Mouse (Mus musculus): Measurements from ENCODE around the gene Tmem54. TPM values are rescaled to one million over a fixed set of nuclear protein-coding genes. Genes with fewer than 3 reads are reported as not detected.

Tmem54 gene
- polyA plus RNA-seq, 1 experiment from 2014 or later, result not detected

GRCm38 (mm10) chr4:129067638-129068415 lies 37.5 kb upstream of the Tmem54 start:
- no peak for TF ChIP-seq CTCF (IDR thresholded peaks at IDR 0.05)
- in situ Hi-C loops (cut with MboI; ENCODE audit: low pct_unique_long_range_greater_than_20kb), result no loop called here
- CTCF ChIA-PET, result interaction anchor here (1.0 kb wide), 1 partner anchor 22 kb away, joined by 3 read pairs; no protein-coding TSS in a partner anchor
- ATAC-seq, result no peak
- POLR2A ChIA-PET, result interaction anchor here (1.0 to 1.1 kb wide), 2 partner anchors 9 to 91 kb away, joined by 3 to 4 read pairs; partner anchors contain the start of gene Rnf19b
- DNase-seq (ENCODE audit: low read depth, low spot score), result no peak
- H3K27me3 ChIP-seq, result no peaks in the 10 kb centered on the region

- CTCF ChIA-PET, result no interaction called here
- in situ Hi-C loops (cut with MboI; ENCODE audit: low pct_unique_long_range_greater_than_20kb), result no loop called here
These were observed 36.5 kb upstream of the Tmem54 start for GRCm38 (mm10) chr4:129068848-129069247.

GRCm38 (mm10) chr4:129079126-129079525 lies 26.2 kb upstream of the Tmem54 start:
- in situ Hi-C loops (cut with MboI; ENCODE audit: low pct_unique_long_range_greater_than_20kb), result no loop called here
- no peak for ATAC-seq
- no peak for DNase-seq (ENCODE audit: low read depth, low spot score)
- no peak for TF ChIP-seq CTCF (IDR thresholded peaks at IDR 0.05)
- ChIA-PET POLR2A (no interaction called here), CTCF (no interaction called here)
- H3K27me3 ChIP-seq, result no peaks in the 10 kb centered on the region

More at GRCm38 (mm10) chr4:129068848-129069247, 36.5 kb upstream of the Tmem54 start:
- POLR2A ChIA-PET, result interaction anchor here (1.1 kb wide), 1 partner anchor 10 kb away, joined by 3 read pairs; the partner anchor contains the start of gene Rnf19b
- DNase-seq (ENCODE audit: low read depth, low spot score) (no peak), ATAC-seq (no peak)
- H3K27me3 ChIP-seq, result no peaks in the 10 kb centered on the region
- TF ChIP-seq CTCF (IDR thresholded peaks at IDR 0.05), result no peak

- CTCF ChIA-PET, result interaction anchor here (1.1 kb wide), 1 partner anchor 18 kb away, joined by 3 read pairs; no protein-coding TSS in a partner anchor
- in situ Hi-C loops (cut with MboI; ENCODE audit: low pct_unique_long_range_greater_than_20kb), result no loop called here
- no peaks in the 10 kb centered on the region for H3K27me3 ChIP-seq
- POLR2A ChIA-PET, result no interaction called here
- TF ChIP-seq CTCF (IDR thresholded peaks at IDR 0.05), result no peak
- ATAC-seq, result no peak
- DNase-seq (ENCODE audit: low read depth, low spot score), result no peak
These were observed 24.3 kb upstream of the Tmem54 start for GRCm38 (mm10) chr4:129081041-129081440.

GRCm38 (mm10) chr4:129081512-129081911 lies 23.8 kb upstream of the Tmem54 start:
- no peak for TF ChIP-seq CTCF (IDR thresholded peaks at IDR 0.05)
- in situ Hi-C loops (cut with MboI; ENCODE audit: low pct_unique_long_range_greater_than_20kb), result no loop called here
- no peaks in the 10 kb centered on the region for H3K27me3 ChIP-seq
- ChIA-PET POLR2A (no interaction called here), CTCF (interaction anchor here (1.1 to 1.4 kb wide), 2 partner anchors 19 to 62 kb away, joined by 3 to 4 read pairs; no protein-coding TSS in a partner anchor)
- DNase-seq (ENCODE audit: low read depth, low spot score) (peak; percentile 57), ATAC-seq (peak; percentile 71)

GRCm38 (mm10) chr4:129081939-129082338 lies 23.4 kb upstream of the Tmem54 start:
- no peak for TF ChIP-seq CTCF (IDR thresholded peaks at IDR 0.05)
- CTCF ChIA-PET, result interaction anchor here (1.1 to 2.1 kb wide), 3 partner anchors 19 to 125 kb away, joined by 3 to 11 read pairs (median 4); no protein-coding TSS in a partner anchor
- POLR2A ChIA-PET, result no interaction called here
- in situ Hi-C loops (cut with MboI; ENCODE audit: low pct_unique_long_range_greater_than_20kb), result no loop called here
- DNase-seq (ENCODE audit: low read depth, low spot score) (no peak), ATAC-seq (no peak)
- no peaks in the 10 kb centered on the region for H3K27me3 ChIP-seq

- peak; percentile 88 for TF ChIP-seq CTCF (IDR thresholded peaks at IDR 0.05)
- H3K27me3 ChIP-seq, result no peaks in the 10 kb centered on the region
- in situ Hi-C loops (cut with MboI; ENCODE audit: low pct_unique_long_range_greater_than_20kb), result no loop called here
- ChIA-PET CTCF (interaction anchor here (0.7 to 2.1 kb wide), 12 partner anchors 63 to 129 kb away, joined by 3 to 11 read pairs (median 4); no protein-coding TSS in a partner anchor), POLR2A (interaction anchor here (1.0 kb wide), 2 partner anchors 26 to 111 kb away, joined by 3 to 7 read pairs; no protein-coding TSS in a partner anchor)
- no peak for ATAC-seq
- DNase-seq (ENCODE audit: low read depth, low spot score), result no peak
These were observed 22.8 kb upstream of the Tmem54 start for GRCm38 (mm10) chr4:129082379-129083115.

- H3K27me3 ChIP-seq, result no peaks in the 10 kb centered on the region
- ChIA-PET POLR2A (interaction anchor here (0.9 kb wide), 1 partner anchor 115 kb away, joined by 3 read pairs; no protein-coding TSS in a partner anchor), CTCF (interaction anchor here (0.6 kb wide), 1 partner anchor 13 kb away, joined by 3 read pairs; no protein-coding TSS in a partner anchor)
- ATAC-seq (no peak), DNase-seq (ENCODE audit: low read depth, low spot score) (no peak)
- in situ Hi-C loops (cut with MboI; ENCODE audit: low pct_unique_long_range_greater_than_20kb), result loop anchor here (5.0 kb wide), 1 partner anchor 128 kb away; no protein-coding TSS in a partner anchor
- TF ChIP-seq CTCF (IDR thresholded peaks at IDR 0.05), result no peak
These were observed 20.5 kb upstream of the Tmem54 start for GRCm38 (mm10) chr4:129084896-129085295.

GRCm38 (mm10) chr4:129086078-129086477 lies 19.3 kb upstream of the Tmem54 start:
- POLR2A ChIA-PET, result no interaction called here
- in situ Hi-C loops (cut with MboI; ENCODE audit: low pct_unique_long_range_greater_than_20kb), result loop anchor here (5.0 kb wide), 1 partner anchor 129 kb away; no protein-coding TSS in a partner anchor
- DNase-seq (ENCODE audit: low read depth, low spot score), result no peak
- CTCF ChIA-PET, result interaction anchor here (1.1 to 1.5 kb wide), 4 partner anchors 8 to 115 kb away, joined by 3 to 4 read pairs (median 4); no protein-coding TSS in a partner anchor
- no peak for ATAC-seq
- H3K27me3 ChIP-seq, result no peaks in the 10 kb centered on the region
- TF ChIP-seq CTCF (IDR thresholded peaks at IDR 0.05), result peak; percentile 67

- POLR2A ChIA-PET, result interaction anchor here (0.6 kb wide), 1 partner anchor 130 kb away, joined by 3 read pairs; no protein-coding TSS in a partner anchor
- DNase-seq (ENCODE audit: low read depth, low spot score) (no peak), ATAC-seq (no peak)
- CTCF ChIA-PET, result interaction anchor here (1.0 to 1.2 kb wide), 2 partner anchors 42 to 120 kb away, joined by 3 read pairs; no protein-coding TSS in a partner anchor
- no peak for TF ChIP-seq CTCF (IDR thresholded peaks at IDR 0.05)
- in situ Hi-C loops (cut with MboI; ENCODE audit: low pct_unique_long_range_greater_than_20kb), result loop anchor here (5.0 kb wide), 1 partner anchor 131 kb away; no protein-coding TSS in a partner anchor
- H3K27me3 ChIP-seq, result no peaks in the 10 kb centered on the region
These were observed 17.5 kb upstream of the Tmem54 start for GRCm38 (mm10) chr4:129087850-129088249.

All from Patski (cell line).